Mouse (Mus musculus) erythroblast, embryonic 14.5 days (primary cell): Measurements from ENCODE around the gene Lhfpl3. TPM values are rescaled to one million over a fixed set of nuclear protein-coding genes. Genes with fewer than 3 reads are reported as not detected.

Experiments
- H3K27me3 ChIP-seq: 2 replicates; pipeline ENCODE4 v1.6.1; 2012; ENCODE audit warnings: inconsistent platforms; ENCODE audit not compliant: control insufficient read depth
- H3K36me3 ChIP-seq: 2 replicates; pipeline ENCODE4 v1.6.1; 2012; ENCODE audit warnings: mild to moderate bottlenecking, inconsistent platforms; ENCODE audit not compliant: control insufficient read depth
- H3K4me1 ChIP-seq: 2 replicates; pipeline ENCODE4 v1.6.1; 2012; ENCODE audit warnings: inconsistent platforms; ENCODE audit not compliant: control insufficient read depth
- H3K4me3 ChIP-seq: replicated peaks from 2 replicates; pipeline ENCODE3; 2012; ENCODE audit warnings: moderate library complexity, mild to moderate bottlenecking, inconsistent platforms
- H3K9me3 ChIP-seq: 2 replicates; pipeline ENCODE4 v1.6.1; 2012; ENCODE audit warnings: low read length, inconsistent platforms, mixed read lengths; ENCODE audit not compliant: control insufficient read depth
- GATA1 ChIP-seq: IDR thresholded peaks from 2 replicates; pipeline ENCODE4 v1.6.1; 2012; ENCODE audit warnings: low read length, inconsistent platforms, mixed read lengths
- TAL1 ChIP-seq: IDR thresholded peaks from 3 replicates; pipeline ENCODE4 v1.6.1; 2012; ENCODE audit warnings: low read length, inconsistent platforms, mixed read lengths
- polyA plus RNA-seq: library from polyadenylated mRNA; stranded (reverse); fragments of >175 nt; gene quantifications from 2 replicates; pipeline ENCODE4 v1.2.3, GENCODE M21; 2012

Lhfpl3 gene
- polyA plus RNA-seq, 1 experiment: not detected

GRCm38 (mm10) chr5:23003123-23003797 is 257.4 kb downstream of the Lhfpl3 start:
- no peaks in the 10 kb centered on the region for H3K36me3 ChIP-seq
- no peaks in the 10 kb centered on the region for H3K9me3 ChIP-seq

GRCm38 (mm10) chr5:23006207-23006606 is 260.3 kb downstream of the Lhfpl3 start:
- Histone ChIP-seq H3K4me1 (no peaks in the 10 kb centered on the region), H3K36me3 (no peaks in the 10 kb centered on the region), H3K9me3 (no peaks in the 10 kb centered on the region), H3K4me3 (no peak overlapping the region), H3K27me3 (no peaks in the 10 kb centered on the region)
- TF ChIP-seq TAL1 (no peak), GATA1 (no peak)

More at GRCm38 (mm10) chr5:23003123-23003797, 257.4 kb downstream of the Lhfpl3 start:
- Histone ChIP-seq H3K27me3 (no peaks in the 10 kb centered on the region), H3K4me3 (no peak overlapping the region), H3K4me1 (no peaks in the 10 kb centered on the region)
- TF ChIP-seq TAL1 (no peak), GATA1 (no peak)

DNA sequence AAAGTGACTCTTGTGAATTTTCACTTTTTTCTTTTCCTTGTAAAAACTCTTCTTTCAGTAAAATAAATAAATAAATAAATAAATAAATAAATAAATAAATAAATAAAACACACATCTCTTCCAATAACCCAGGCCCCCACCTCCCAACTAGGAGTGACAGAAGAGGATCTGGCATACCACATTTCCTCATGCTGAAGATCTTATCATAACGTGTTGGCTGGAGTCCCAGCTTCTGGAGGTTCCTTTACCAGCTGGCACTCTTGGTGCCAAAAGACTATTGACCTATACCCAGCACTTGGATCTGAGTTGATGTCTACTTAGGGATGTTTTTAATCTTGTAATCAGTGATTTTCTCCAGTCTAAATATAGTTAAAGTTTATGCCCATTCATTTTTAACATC is 264.6 kb downstream of the Lhfpl3 start:
- Histone ChIP-seq H3K36me3 (no peaks in the 10 kb centered on the region), H3K27me3 (no peaks in the 10 kb centered on the region), H3K9me3 (no peaks in the 10 kb centered on the region), H3K4me3 (no peak overlapping the region), H3K4me1 (no peaks in the 10 kb centered on the region)
- no peak for TF ChIP-seq TAL1
- TF ChIP-seq GATA1: no peak

DNA sequence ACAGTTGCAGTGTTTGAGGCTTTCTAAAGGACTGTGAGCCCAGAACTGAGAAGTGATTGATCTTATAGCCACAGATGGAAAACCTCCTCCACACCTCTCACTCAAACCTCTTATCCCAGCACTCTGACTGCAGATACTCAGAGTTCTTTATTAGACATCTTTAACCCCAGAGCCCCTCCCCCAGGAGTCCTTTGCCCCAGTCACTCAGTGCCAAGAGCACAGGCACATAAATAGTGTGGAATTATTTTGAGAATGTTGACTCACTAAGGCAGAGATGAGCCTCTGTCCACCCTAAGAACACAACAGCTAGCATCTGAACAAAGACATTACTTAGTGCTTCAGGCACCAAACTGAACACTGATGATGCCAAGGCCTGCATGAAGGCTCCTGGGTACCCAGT is 268.1 kb downstream of the Lhfpl3 start:
- Histone ChIP-seq H3K27me3 (no peaks in the 10 kb centered on the region), H3K36me3 (no peaks in the 10 kb centered on the region), H3K4me1 (no peaks in the 10 kb centered on the region), H3K4me3 (no peak overlapping the region), H3K9me3 (no peaks in the 10 kb centered on the region)
- TF ChIP-seq TAL1 (no peak), GATA1 (no peak)

- TF ChIP-seq TAL1: no peak
- no peak for TF ChIP-seq GATA1
- Histone ChIP-seq H3K36me3 (no peaks in the 10 kb centered on the region), H3K9me3 (no peaks in the 10 kb centered on the region), H3K4me3 (no peak overlapping the region), H3K27me3 (no peaks in the 10 kb centered on the region), H3K4me1 (no peaks in the 10 kb centered on the region)
These were observed 269.9 kb downstream of the Lhfpl3 start for GRCm38 (mm10) chr5:23015587-23016335.

GRCm38 (mm10) chr5:23034944-23035726 is 289.3 kb downstream of the Lhfpl3 start:
- no peak for TF ChIP-seq TAL1
- no peak for TF ChIP-seq GATA1
- Histone ChIP-seq H3K4me1 (no peaks in the 10 kb centered on the region), H3K4me3 (no peak overlapping the region), H3K36me3 (no peaks in the 10 kb centered on the region), H3K9me3 (no peaks in the 10 kb centered on the region), H3K27me3 (no peaks in the 10 kb centered on the region)

DNA sequence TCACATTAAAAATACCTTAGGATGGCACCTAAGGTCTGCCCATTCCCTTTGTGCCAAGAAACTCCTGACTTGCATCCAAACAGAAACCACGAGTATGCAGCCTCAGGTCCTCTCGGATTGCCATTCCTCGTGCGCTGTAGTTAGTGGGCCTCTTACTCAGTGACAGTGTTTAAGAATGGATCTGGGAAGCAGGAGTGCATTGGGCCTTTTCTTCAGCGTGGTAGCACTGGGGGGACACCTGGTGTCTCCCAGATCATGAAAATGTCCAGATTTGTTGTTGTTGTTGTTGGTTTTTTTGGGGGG is 289.8 kb downstream of the Lhfpl3 start:
- TF ChIP-seq TAL1 (no peak), GATA1 (no peak)
- Histone ChIP-seq H3K4me1 (no peaks in the 10 kb centered on the region), H3K27me3 (no peaks in the 10 kb centered on the region), H3K36me3 (no peaks in the 10 kb centered on the region), H3K9me3 (no peaks in the 10 kb centered on the region), H3K4me3 (no peak overlapping the region)

GRCm38 (mm10) chr5:23040429-23040828 is 294.6 kb downstream of the Lhfpl3 start:
- Histone ChIP-seq H3K4me3 (no peak overlapping the region), H3K4me1 (no peaks in the 10 kb centered on the region), H3K36me3 (no peaks in the 10 kb centered on the region), H3K27me3 (no peaks in the 10 kb centered on the region), H3K9me3 (no peaks in the 10 kb centered on the region)
- no peak for TF ChIP-seq TAL1
- TF ChIP-seq GATA1: no peak

DNA sequence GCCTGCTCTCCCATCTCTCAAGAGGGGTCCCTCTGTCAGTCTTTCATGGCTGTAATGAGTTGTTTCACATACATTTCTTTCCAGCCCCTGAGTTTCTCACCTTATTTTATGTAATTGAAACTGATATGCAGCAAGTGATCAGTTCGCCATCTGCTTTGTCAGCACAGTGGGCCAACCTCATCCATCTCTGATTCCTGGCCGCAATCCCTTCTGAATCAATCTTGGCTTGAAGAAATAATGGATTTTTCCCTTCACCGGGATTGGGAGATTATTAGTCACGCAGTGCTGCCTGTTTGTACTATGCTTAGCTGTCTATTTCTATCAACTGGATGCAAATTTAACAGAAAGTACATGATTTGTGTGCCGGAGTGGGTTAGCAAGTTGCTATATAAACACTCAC is 297.0 kb downstream of the Lhfpl3 start:
- no peaks in the 10 kb centered on the region for H3K36me3 ChIP-seq
- TF ChIP-seq TAL1 (no peak), GATA1 (no peak)
- H3K9me3 ChIP-seq: no peaks in the 10 kb centered on the region; the same call in 1 of the 2 replicates
- H3K27me3 ChIP-seq: no peaks in the 10 kb centered on the region
- no peak overlapping the region for H3K4me3 ChIP-seq
- no peaks in the 10 kb centered on the region for H3K4me1 ChIP-seq
